Mouse (Mus musculus): ENCODE measurements around the gene Olfr705. TPM values are rescaled to one million over a fixed set of nuclear protein-coding genes. Genes with fewer than 3 reads are reported as not detected.
"Not testable (repeated sequence)": the region's sequence is repeated elsewhere in the genome, so short reads cannot be mapped to it uniquely, and the experiment has no call there.

The Olfr705 gene
- not detected in 2 replicates for polyA plus RNA-seq (2014; fragmentation: Nextera tagmentation; extraction: Ambion mirVana)

DNA sequence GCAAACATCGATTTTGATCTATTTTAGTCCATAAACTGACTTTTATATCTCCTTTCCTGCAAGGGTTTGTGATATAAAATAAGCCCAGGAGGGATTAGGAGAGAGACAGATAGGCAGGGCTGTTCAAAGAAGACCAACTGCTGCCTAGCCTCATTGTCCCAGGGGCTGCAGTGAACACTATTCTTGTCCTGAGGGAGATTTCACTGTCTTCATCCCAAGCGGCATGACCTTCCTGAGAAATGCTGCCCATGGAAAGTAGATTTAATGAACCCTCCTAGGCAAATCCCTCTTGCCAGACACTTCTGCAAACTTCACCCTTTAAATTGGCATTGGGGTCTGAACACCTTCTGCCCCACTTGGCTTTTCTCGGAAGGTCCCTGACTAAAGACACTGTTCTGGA is at the start of gene Olfr705:
Gene Olfr705, minus strand, starts transcription at position 101 of the 400 bp plus-strand sequence.
- no peaks in the 10 kb centered on the region for H3K9me3 ChIP-seq (ENCODE audit: control insufficient read depth, low read length)
- ATAC-seq (ENCODE audit: low FRiP score, low TSS enrichment), result no peak
- WGBS, result 79% methylated on average over 3 of the region's 3 CpGs

DNA sequence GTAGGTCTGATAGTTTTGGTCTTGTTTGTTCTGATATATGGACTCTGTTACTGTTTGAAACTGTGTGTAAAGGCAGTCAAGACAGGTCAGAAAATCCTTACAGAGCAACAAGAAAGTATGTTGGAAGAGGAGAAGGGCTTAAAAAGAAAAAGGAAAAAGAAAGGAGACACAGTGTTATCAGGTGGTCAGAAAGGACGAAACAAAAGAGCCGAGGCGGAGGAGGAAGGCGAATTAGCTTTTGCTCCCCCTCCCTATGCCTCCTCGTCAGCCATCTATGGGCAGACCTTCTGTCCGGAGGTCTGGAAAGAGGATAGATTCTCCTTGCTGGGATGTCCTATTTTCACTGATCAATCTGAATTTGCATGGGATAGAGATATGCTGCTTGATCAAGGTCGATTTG is 44.3 kb upstream of the Olfr705 start:
- not testable (repeated sequence) for H3K4me3 ChIP-seq (ENCODE audit: low read length); H3K9me3 ChIP-seq (ENCODE audit: control insufficient read depth, low read length); H3K9ac ChIP-seq (ENCODE audit: low read depth, low read length); H3K36me3 ChIP-seq (ENCODE audit: control insufficient read depth, insufficient read depth, low read length); H3K27ac ChIP-seq (ENCODE audit: low read depth, low read length); H3K4me2 ChIP-seq (replicated peaks; ENCODE audit: low read depth, low read length); H3K4me1 ChIP-seq (ENCODE audit: control insufficient read depth, insufficient read depth, low read length); ATAC-seq (ENCODE audit: low FRiP score, low TSS enrichment); H3K27me3 ChIP-seq (ENCODE audit: control insufficient read depth, insufficient read depth, low read length)
- WGBS, result 90% methylated on average over 2 of the region's 7 CpGs

More for the DNA sequence above, at the start of gene Olfr705:
- Histone ChIP-seq H3K27ac (ENCODE audit: low read depth, low read length) (no peak within 1 kb of the TSS), H3K27me3 (ENCODE audit: control insufficient read depth, insufficient read depth, low read length) (no peaks in the 10 kb centered on the region), H3K9ac (ENCODE audit: low read depth, low read length) (no peak within 1 kb of the TSS), H3K4me1 (ENCODE audit: control insufficient read depth, insufficient read depth, low read length) (no peaks in the 10 kb centered on the region), H3K4me3 (ENCODE audit: low read length) (no peak within 1 kb of the TSS), H3K4me2 (replicated peaks; ENCODE audit: low read depth, low read length) (no peak within 1 kb of the TSS), H3K36me3 (ENCODE audit: control insufficient read depth, insufficient read depth, low read length) (no peaks in the 10 kb centered on the region)

DNA sequence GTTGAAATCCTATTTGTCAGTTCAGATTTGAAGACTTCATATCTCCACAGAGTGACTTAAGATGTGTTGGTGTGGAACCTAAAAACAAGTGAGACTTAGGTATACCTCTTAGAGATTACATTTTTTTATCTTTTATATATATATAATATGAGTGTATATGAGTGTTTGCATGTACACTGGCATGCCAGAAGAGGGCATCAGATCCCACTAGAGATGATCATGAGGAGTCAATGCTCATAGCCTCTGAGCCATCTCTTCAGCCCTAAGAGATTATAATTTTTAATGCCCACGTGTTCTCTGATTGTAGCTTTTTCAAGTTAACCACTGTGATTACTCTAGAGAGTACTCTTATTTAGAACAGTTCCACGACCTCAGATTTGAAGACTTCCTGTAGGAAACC is 31.0 kb upstream of the Olfr705 start, which contains the start of gene Olfr1532-ps1:
Gene Olfr1532-ps1, plus strand, starts transcription at position 326 of the 400 bp plus-strand sequence.
- no peak for ATAC-seq (ENCODE audit: low FRiP score, low TSS enrichment)
- WGBS, result 80% methylated on average over 2 of the region's 2 CpGs
- H3K27me3 ChIP-seq (ENCODE audit: control insufficient read depth, insufficient read depth, low read length), result no peaks in the 10 kb centered on the region
- no peak within 1 kb of the TSS for H3K4me3 ChIP-seq (ENCODE audit: low read length)
- H3K4me1 ChIP-seq (ENCODE audit: control insufficient read depth, insufficient read depth, low read length), result no peaks in the 10 kb centered on the region
- no peak within 1 kb of the TSS for H3K27ac ChIP-seq (ENCODE audit: low read depth, low read length)
- H3K9me3 ChIP-seq (ENCODE audit: control insufficient read depth, low read length), result no peaks in the 10 kb centered on the region
- H3K9ac ChIP-seq (ENCODE audit: low read depth, low read length), result no peak within 1 kb of the TSS
- no peak within 1 kb of the TSS for H3K4me2 ChIP-seq (replicated peaks; ENCODE audit: low read depth, low read length)
- H3K36me3 ChIP-seq (ENCODE audit: control insufficient read depth, insufficient read depth, low read length), result no peaks in the 10 kb centered on the region

DNA sequence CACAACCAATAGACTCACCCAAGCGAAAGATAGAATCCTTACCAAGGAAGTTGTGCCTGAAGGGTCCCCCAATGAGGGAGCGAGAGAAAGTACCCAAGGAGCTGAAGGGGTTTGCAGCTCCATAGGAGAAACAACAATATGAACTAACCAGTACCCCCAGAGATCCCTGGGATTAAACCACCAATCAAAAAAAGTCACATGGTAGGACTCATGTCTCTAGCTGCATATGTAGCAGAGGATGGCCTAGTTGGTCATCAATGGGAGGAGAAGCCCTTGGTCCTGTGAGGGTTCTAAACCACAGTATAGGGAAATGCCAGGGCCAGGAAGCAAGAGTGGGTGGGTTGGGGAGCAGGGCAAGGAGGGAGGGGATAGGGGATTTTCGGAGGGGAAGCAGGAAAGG is 24.4 kb upstream of the Olfr705 start, which contains the start of gene Olfr707:
Gene Olfr707, minus strand, starts transcription at position 101 of the 400 bp plus-strand sequence.
- not testable (repeated sequence) for H3K4me2 ChIP-seq (replicated peaks; ENCODE audit: low read depth, low read length); H3K9ac ChIP-seq (ENCODE audit: low read depth, low read length); H3K27ac ChIP-seq (ENCODE audit: low read depth, low read length); H3K4me3 ChIP-seq (ENCODE audit: low read length); H3K27me3 ChIP-seq (ENCODE audit: control insufficient read depth, insufficient read depth, low read length); H3K36me3 ChIP-seq (ENCODE audit: control insufficient read depth, insufficient read depth, low read length); ATAC-seq (ENCODE audit: low FRiP score, low TSS enrichment); H3K9me3 ChIP-seq (ENCODE audit: control insufficient read depth, low read length); H3K4me1 ChIP-seq (ENCODE audit: control insufficient read depth, insufficient read depth, low read length)
- WGBS, result 87% methylated on average over 3 of the region's 3 CpGs

DNA sequence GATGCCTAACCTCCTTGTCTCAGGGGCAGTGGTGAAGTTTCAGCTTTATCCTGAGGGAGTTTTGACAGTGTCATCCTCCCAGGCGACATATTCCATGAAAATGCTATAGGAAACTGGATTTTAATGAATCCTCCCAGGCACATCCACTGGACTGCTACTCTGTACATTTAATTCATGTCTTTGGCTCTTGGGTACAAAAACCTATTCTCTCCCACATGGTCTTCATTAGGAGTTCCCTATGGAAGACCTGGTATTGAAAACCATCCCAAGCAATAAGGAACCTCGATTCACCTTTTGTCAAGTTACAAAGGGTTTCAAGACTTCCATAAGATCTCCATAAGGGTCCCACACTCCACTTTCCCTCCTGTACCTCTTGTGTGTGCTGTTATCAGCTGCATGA is 11.4 kb upstream of the Olfr705 start, which contains the start of gene Olfr706:
Gene Olfr706, minus strand, starts transcription at position 101 of the 400 bp plus-strand sequence.
- Histone ChIP-seq H3K4me2 (replicated peaks; ENCODE audit: low read depth, low read length) (no peak within 1 kb of the TSS), H3K27me3 (ENCODE audit: control insufficient read depth, insufficient read depth, low read length) (no peaks in the 10 kb centered on the region), H3K9ac (ENCODE audit: low read depth, low read length) (no peak within 1 kb of the TSS), H3K36me3 (ENCODE audit: control insufficient read depth, insufficient read depth, low read length) (no peaks in the 10 kb centered on the region), H3K9me3 (ENCODE audit: control insufficient read depth, low read length) (no peaks in the 10 kb centered on the region), H3K4me3 (ENCODE audit: low read length) (no peak within 1 kb of the TSS), H3K27ac (ENCODE audit: low read depth, low read length) (no peak within 1 kb of the TSS), H3K4me1 (ENCODE audit: control insufficient read depth, insufficient read depth, low read length) (no peaks in the 10 kb centered on the region)
- ATAC-seq (ENCODE audit: low FRiP score, low TSS enrichment), result no peak
- WGBS, result 80% methylated on average over 2 of the region's 2 CpGs

DNA sequence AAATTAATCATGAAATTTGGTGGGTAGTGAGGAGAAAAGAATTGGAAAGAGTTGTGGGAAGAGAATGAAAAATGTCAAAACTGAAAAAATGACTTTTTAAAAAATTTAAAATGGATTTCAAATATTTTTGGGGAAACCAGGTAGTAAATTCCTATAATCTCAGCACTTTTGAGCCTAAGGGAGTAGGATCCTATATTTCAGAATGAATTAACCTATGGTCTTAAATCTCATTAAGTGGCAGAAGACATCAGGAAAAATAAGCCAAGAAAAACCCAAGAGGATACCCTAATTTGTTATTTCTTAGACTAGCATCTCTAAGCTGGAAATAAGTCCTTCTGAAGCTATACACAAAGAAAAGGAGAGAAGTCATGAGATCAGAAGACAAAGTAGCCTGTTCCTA is 13.8 kb downstream of the Olfr705 start, which contains the start of gene Olfr704:
Gene Olfr704, plus strand, starts transcription at position 301 of the 400 bp plus-strand sequence.
- Histone ChIP-seq H3K27me3 (ENCODE audit: control insufficient read depth, insufficient read depth, low read length) (no peaks in the 10 kb centered on the region), H3K27ac (ENCODE audit: low read depth, low read length) (no peak within 1 kb of the TSS), H3K36me3 (ENCODE audit: control insufficient read depth, insufficient read depth, low read length) (no peaks in the 10 kb centered on the region), H3K4me2 (replicated peaks; ENCODE audit: low read depth, low read length) (no peak within 1 kb of the TSS), H3K4me3 (ENCODE audit: low read length) (no peak within 1 kb of the TSS), H3K9ac (ENCODE audit: low read depth, low read length) (no peak within 1 kb of the TSS), H3K4me1 (ENCODE audit: control insufficient read depth, insufficient read depth, low read length) (no peaks in the 10 kb centered on the region), H3K9me3 (ENCODE audit: control insufficient read depth, low read length) (no peaks in the 10 kb centered on the region)
- ATAC-seq (ENCODE audit: low FRiP score, low TSS enrichment), result no peak

DNA sequence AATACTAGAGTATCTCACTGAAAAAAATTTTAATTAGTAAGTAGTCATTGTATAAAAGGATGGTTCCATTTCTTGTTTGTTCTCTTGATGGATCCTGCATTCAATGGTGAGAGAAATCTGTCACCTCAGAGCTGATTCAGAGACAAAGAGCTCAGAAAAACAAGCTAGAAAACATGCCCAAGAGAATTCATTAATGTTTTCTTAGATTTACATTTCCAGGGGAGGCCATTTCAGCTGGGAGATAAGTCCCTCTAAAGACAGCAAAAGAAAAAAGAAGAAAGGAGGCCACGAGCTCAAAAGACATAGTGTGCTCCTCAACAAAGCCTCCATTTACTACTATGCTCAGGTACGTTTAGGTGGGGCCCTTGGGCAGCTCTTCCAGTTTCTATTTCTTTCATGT is 33.6 kb downstream of the Olfr705 start, which contains the start of gene Olfr703:
Gene Olfr703, plus strand, starts transcription at position 301 of the 400 bp plus-strand sequence.
- H3K27me3 ChIP-seq (ENCODE audit: control insufficient read depth, insufficient read depth, low read length), result no peaks in the 10 kb centered on the region
- H3K4me3 ChIP-seq (ENCODE audit: low read length), result no peak within 1 kb of the TSS
- H3K4me1 ChIP-seq (ENCODE audit: control insufficient read depth, insufficient read depth, low read length), result no peaks in the 10 kb centered on the region
- H3K27ac ChIP-seq (ENCODE audit: low read depth, low read length), result no peak within 1 kb of the TSS
- no peak for ATAC-seq (ENCODE audit: low FRiP score, low TSS enrichment)
- no peaks in the 10 kb centered on the region for H3K36me3 ChIP-seq (ENCODE audit: control insufficient read depth, insufficient read depth, low read length)
- no peak within 1 kb of the TSS for H3K4me2 ChIP-seq (replicated peaks; ENCODE audit: low read depth, low read length)
- H3K9ac ChIP-seq (ENCODE audit: low read depth, low read length), result no peak within 1 kb of the TSS
- 60% methylated on average over 2 of the region's 2 CpGs for WGBS
- no peaks in the 10 kb centered on the region for H3K9me3 ChIP-seq (ENCODE audit: control insufficient read depth, low read length)

DNA sequence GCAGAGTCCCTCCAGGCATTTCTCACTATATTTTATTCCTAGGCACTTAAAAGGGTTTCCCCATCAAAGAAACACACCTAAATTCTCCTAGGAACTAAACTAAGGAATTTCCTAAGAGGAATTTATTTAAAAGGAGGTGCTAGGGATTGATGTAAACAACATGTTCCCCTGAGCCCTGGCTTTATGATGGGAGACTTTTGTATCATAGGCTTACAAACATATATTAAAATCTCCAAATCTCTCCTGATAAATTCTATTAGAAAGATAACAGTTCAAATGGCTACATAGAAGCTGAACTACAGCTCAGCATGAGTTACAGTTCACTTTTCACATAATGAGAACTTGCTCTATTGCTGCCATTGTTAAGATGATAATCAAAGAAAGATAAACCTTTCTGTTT is 42.9 kb downstream of the Olfr705 start, which contains the start of gene Olfr702:
Gene Olfr702, minus strand, starts transcription at position 101 of the 400 bp plus-strand sequence.
- no peak for ATAC-seq (ENCODE audit: low FRiP score, low TSS enrichment)
- Histone ChIP-seq H3K4me3 (ENCODE audit: low read length) (no peak within 1 kb of the TSS), H3K27ac (ENCODE audit: low read depth, low read length) (no peak within 1 kb of the TSS), H3K4me1 (ENCODE audit: control insufficient read depth, insufficient read depth, low read length) (no peaks in the 10 kb centered on the region), H3K4me2 (replicated peaks; ENCODE audit: low read depth, low read length) (no peak within 1 kb of the TSS), H3K27me3 (ENCODE audit: control insufficient read depth, insufficient read depth, low read length) (no peaks in the 10 kb centered on the region), H3K36me3 (ENCODE audit: control insufficient read depth, insufficient read depth, low read length) (no peaks in the 10 kb centered on the region), H3K9me3 (ENCODE audit: control insufficient read depth, low read length) (no peaks in the 10 kb centered on the region), H3K9ac (ENCODE audit: low read depth, low read length) (no peak within 1 kb of the TSS)

All from kidney, embryonic 14.5 days (tissue).